Mouse (Mus musculus) embryo, embryonic 11 days (tissue): Measurements from ENCODE around the gene Cdh8.
"Not testable (repeated sequence)": the region's sequence is repeated elsewhere in the genome, so short reads cannot be mapped to it uniquely, and the experiment has no call there.

Experiments
- DNase-seq: peaks from one replicate; pipeline ENCODE4 v3.0.0-alpha.2; 2015

The Cdh8 gene

GRCm38 (mm10) chr8:99280375-99280774 is 135.9 kb downstream of the Cdh8 start:
- no peak for DNase-seq

- DNase-seq = no peak
These were observed 149.1 kb downstream of the Cdh8 start for GRCm38 (mm10) chr8:99267133-99267532.

- DNase-seq = no peak
These were observed 181.9 kb downstream of the Cdh8 start for GRCm38 (mm10) chr8:99234372-99234771.

GRCm38 (mm10) chr8:99223697-99224096 is 192.6 kb downstream of the Cdh8 start:
- no peak for DNase-seq

- no peak for DNase-seq
These were observed 211.1 kb downstream of the Cdh8 start for GRCm38 (mm10) chr8:99205194-99205593.

- no peak for DNase-seq
These were observed 225.6 kb downstream of the Cdh8 start for GRCm38 (mm10) chr8:99190643-99191042.

GRCm38 (mm10) chr8:99186879-99187278 is 229.4 kb downstream of the Cdh8 start:
- DNase-seq = no peak

- DNase-seq = no peak
These were observed 232.1 kb downstream of the Cdh8 start for GRCm38 (mm10) chr8:99184186-99184585.

GRCm38 (mm10) chr8:99166966-99167365 is 249.3 kb downstream of the Cdh8 start:
- no peak for DNase-seq

GRCm38 (mm10) chr8:99161633-99162032 is 254.6 kb downstream of the Cdh8 start:
- DNase-seq = no peak

GRCm38 (mm10) chr8:99145436-99145835 is 270.8 kb downstream of the Cdh8 start:
- DNase-seq = no peak

- DNase-seq = not testable (repeated sequence)
These were observed 271.5 kb downstream of the Cdh8 start for GRCm38 (mm10) chr8:99144761-99145160.

GRCm38 (mm10) chr8:99098453-99098852 is 317.8 kb downstream of the Cdh8 start:
- no peak for DNase-seq

- peak; percentile 16 for DNase-seq
These were observed 364.9 kb downstream of the Cdh8 start for GRCm38 (mm10) chr8:99051344-99051743.

GRCm38 (mm10) chr8:99048664-99049363 is 367.5 kb downstream of the Cdh8 start:
- DNase-seq = no peak

- DNase-seq = no peak
These were observed 375.8 kb downstream of the Cdh8 start for GRCm38 (mm10) chr8:99040423-99040822.

GRCm38 (mm10) chr8:99031060-99031459 is 385.2 kb downstream of the Cdh8 start:
- DNase-seq = no peak
